Mouse (Mus musculus): ENCODE results near the gene Prpf3.
"Not testable (repeated sequence)": the region's sequence is repeated elsewhere in the genome, so short reads cannot be mapped to it uniquely, and the experiment has no call there.

Gene Prpf3

GRCm38 (mm10) chr3:95820046-95821010, 35.4 kb downstream of the Prpf3 start:
- peak in 1 of 2 experiments; percentile 16 for DNase-seq

- DNase-seq = peak; percentile 100
Observed at GRCm38 (mm10) chr3:95819351-95819985, 36.2 kb downstream of the Prpf3 start.

- DNase-seq = peak; percentile 63 to 72
Observed at GRCm38 (mm10) chr3:95818571-95819288, 37.0 kb downstream of the Prpf3 start, which contains the start of gene Rprd2. Gene Rprd2, minus strand, starts transcription at chr3:95818863.

- peak; percentile 65 to 67 for DNase-seq
Observed at GRCm38 (mm10) chr3:95818026-95818511, 37.6 kb downstream of the Prpf3 start.

GRCm38 (mm10) chr3:95816681-95817080, 39.0 kb downstream of the Prpf3 start:
- no peak for DNase-seq

- no peak for DNase-seq
Observed at GRCm38 (mm10) chr3:95808384-95808783, 47.3 kb downstream of the Prpf3 start.

GRCm38 (mm10) chr3:95807630-95808029, 48.1 kb downstream of the Prpf3 start:
- not testable (repeated sequence) for DNase-seq

GRCm38 (mm10) chr3:95806677-95807076, 49.0 kb downstream of the Prpf3 start:
- no peak for DNase-seq

- DNase-seq = no peak
Observed at GRCm38 (mm10) chr3:95803851-95804250, 51.8 kb downstream of the Prpf3 start.

- DNase-seq = no peak
Observed at GRCm38 (mm10) chr3:95798756-95799155, 56.9 kb downstream of the Prpf3 start.

GRCm38 (mm10) chr3:95794299-95794698, 61.4 kb downstream of the Prpf3 start:
- no peak for DNase-seq

- DNase-seq = no peak
Observed at GRCm38 (mm10) chr3:95793662-95794061, 62.0 kb downstream of the Prpf3 start.

GRCm38 (mm10) chr3:95785501-95785900, 70.2 kb downstream of the Prpf3 start:
- DNase-seq = no peak

Measured in kidney, adult 8-10 months (tissue).